Mouse (Mus musculus): ENCODE measurements around the gene Defb48. TPM values are rescaled to one million over a fixed set of nuclear protein-coding genes. Genes with fewer than 3 reads are reported as not detected.
A peak's percentile ranks its signal among the peaks of the same experiment; 100 is the strongest.

Defb48 gene
- polyA plus RNA-seq, 1 experiment from 2014 or later, result not detected

DNA sequence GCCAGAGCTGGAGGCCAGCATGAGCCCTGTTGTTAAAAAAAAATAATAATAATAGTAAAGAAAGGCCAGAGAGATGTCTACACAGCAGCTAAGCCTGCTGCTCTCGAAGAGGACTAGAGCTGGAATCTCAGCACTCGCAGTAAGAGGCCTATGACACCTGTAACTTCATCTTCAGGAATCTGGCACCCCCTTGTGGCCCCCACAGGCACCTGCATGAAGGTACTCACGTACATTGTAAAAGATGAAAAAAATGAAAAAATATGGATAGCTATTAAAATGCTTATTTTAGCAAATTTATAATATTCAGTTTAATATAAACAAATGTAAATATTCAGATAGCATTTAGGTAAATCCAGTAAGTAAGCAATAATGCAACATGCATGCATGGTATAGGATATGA, 44.9 kb downstream of the Defb48 start:
- ATAC-seq (ENCODE audit: low FRiP score), result no peak
- no peaks in the 10 kb centered on the region for H3K9me3 ChIP-seq (ENCODE audit: control insufficient read depth, low read length)
- WGBS, result 97% methylated on average over 3 of the region's 3 CpGs

DNA sequence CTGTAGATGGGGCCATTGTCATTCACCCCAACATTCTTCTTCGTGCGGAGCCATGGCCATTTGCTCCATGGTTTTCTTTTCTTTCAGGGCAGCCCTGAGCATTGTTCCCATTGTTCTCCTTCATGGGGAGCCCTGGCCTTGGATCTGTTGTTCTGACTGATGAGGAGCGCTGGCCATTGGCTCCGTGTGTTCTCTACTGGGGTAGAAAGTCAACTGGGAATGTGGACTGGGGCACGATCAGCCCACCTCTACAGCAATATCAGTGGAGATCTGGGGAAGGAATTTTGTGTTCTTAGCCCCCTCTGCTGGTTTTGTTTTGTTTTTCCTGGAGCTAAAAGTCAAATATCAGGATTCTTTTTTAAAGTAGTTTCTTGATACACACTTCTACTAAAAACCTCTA, 46.6 kb downstream of the Defb48 start:
- 28% methylated on average over 5 of the region's 5 CpGs for WGBS
- peaks cover 10% of the 10 kb centered on the region; the same call in 1 of the 2 replicates for H3K36me3 ChIP-seq (replicated peaks; ENCODE audit: control insufficient read depth, insufficient read depth)
- ATAC-seq (ENCODE audit: low FRiP score) (no peak; the same call in 1 of the 2 replicates), DNase-seq (ENCODE audit: low spot score) (peak; percentile 68)
- H3K27ac ChIP-seq, result no peak overlapping the region
- H3K27me3 ChIP-seq (ENCODE audit: control insufficient read depth, insufficient read depth, low read length), result no peaks in the 10 kb centered on the region
- H3K9ac ChIP-seq, result no peak overlapping the region
- H3K9me3 ChIP-seq (ENCODE audit: control insufficient read depth, low read length), result no peaks in the 10 kb centered on the region
- no peak overlapping the region for H3K4me2 ChIP-seq (replicated peaks)
- H3K4me3 ChIP-seq (replicated peaks; ENCODE audit: low read length), result no peak overlapping the region
- H3K4me1 ChIP-seq (replicated peaks; ENCODE audit: control insufficient read depth, insufficient read depth, low read length), result 0 out of 2 replicates have a peak, but pooled peaks cover 4% of the 10 kb centered on the region

More for the DNA sequence above, 44.9 kb downstream of the Defb48 start:
- H3K4me3 ChIP-seq (replicated peaks; ENCODE audit: low read length), result no peak overlapping the region
- no peak overlapping the region for H3K4me2 ChIP-seq (replicated peaks)
- peaks cover 14% of the 10 kb centered on the region for H3K36me3 ChIP-seq (replicated peaks; ENCODE audit: control insufficient read depth, insufficient read depth)
- no peak overlapping the region for H3K9ac ChIP-seq
- H3K4me1 ChIP-seq (replicated peaks; ENCODE audit: control insufficient read depth, insufficient read depth, low read length), result 0 out of 2 replicates have a peak, but pooled peaks cover 4% of the 10 kb centered on the region
- no peak overlapping the region for H3K27ac ChIP-seq
- H3K27me3 ChIP-seq (ENCODE audit: control insufficient read depth, insufficient read depth, low read length), result no peaks in the 10 kb centered on the region
- no peak for DNase-seq (ENCODE audit: low spot score)

DNA sequence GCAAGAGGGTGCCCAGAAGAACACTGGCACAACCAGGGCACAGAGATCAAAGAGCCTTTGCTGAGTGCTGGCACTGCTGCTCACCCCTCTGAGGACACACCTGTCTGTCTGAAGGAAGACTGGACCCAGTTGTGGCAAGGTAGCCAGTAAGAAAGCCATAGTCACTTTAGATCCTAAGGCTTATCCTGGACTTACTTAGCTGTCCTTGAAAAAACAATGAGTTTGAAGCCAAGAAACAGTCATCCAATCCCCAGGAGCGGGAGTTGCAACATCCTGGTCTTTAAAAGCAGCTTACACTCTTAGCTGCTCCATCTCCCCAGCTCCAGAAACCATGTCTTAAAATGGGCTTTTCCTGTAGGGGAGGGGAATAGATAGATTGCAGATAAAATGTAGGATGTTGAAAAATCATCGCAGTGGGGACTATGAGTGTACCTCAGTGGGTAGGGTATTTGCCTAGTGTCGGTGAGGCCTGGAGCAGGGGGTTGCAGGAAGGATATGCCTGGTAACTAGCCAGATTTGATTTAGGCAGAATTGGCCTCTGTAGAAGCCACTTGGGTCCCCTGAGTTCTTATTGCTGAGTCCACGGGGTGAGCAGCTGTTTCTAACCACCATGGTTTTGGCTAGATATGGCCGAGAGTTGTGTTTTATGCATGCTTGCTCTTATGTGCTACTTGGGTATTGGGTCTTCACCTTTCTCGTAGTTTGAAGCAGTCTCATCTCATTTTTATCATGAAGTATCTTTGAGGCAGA, 47.5 kb downstream of the Defb48 start:
- no peak for ATAC-seq (ENCODE audit: low FRiP score)

DNA sequence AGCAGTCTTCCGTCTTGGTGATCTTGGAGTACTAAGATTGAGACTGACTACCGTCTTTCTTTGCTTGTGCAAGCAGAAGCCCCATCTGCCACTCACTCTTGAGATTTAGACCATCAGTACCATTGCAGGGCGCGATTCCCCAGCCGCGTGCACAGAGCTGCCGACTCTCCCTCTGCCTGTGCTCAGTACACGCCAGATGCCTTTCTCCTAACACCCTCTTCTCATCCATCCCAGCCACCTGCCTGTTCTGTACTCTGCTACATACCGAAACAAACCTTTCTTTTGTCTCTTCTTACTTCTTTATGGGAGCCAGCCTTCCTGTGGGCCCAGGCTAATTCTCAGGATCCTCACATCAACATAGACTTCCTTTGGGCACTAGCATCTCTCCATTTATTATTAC, 48.9 kb downstream of the Defb48 start:
- Histone ChIP-seq H3K27me3 (ENCODE audit: control insufficient read depth, insufficient read depth, low read length) (no peaks in the 10 kb centered on the region), H3K4me2 (replicated peaks) (no peak overlapping the region), H3K4me3 (replicated peaks; ENCODE audit: low read length) (no peak overlapping the region), H3K4me1 (replicated peaks; ENCODE audit: control insufficient read depth, insufficient read depth, low read length) (0 out of 2 replicates have a peak, but pooled peaks cover 4% of the 10 kb centered on the region), H3K9ac (no peak overlapping the region), H3K27ac (no peak overlapping the region), H3K9me3 (ENCODE audit: control insufficient read depth, low read length) (no peaks in the 10 kb centered on the region), H3K36me3 (replicated peaks; ENCODE audit: control insufficient read depth, insufficient read depth) (peaks cover 10% of the 10 kb centered on the region; the same call in 1 of the 2 replicates)
- DNase-seq (ENCODE audit: low spot score) (no peak), ATAC-seq (ENCODE audit: low FRiP score) (no peak)
- WGBS, result 69% methylated on average over 9 of the region's 9 CpGs

More for the DNA sequence above, 47.5 kb downstream of the Defb48 start:
- WGBS, result 90% methylated on average over 6 of the region's 6 CpGs
- H3K9ac ChIP-seq, result no peak overlapping the region
- no peak overlapping the region for H3K4me3 ChIP-seq (replicated peaks; ENCODE audit: low read length)
- peaks cover 10% of the 10 kb centered on the region; the same call in 1 of the 2 replicates for H3K36me3 ChIP-seq (replicated peaks; ENCODE audit: control insufficient read depth, insufficient read depth)
- no peak overlapping the region for H3K4me2 ChIP-seq (replicated peaks)
- no peak for DNase-seq (ENCODE audit: low spot score)
- H3K4me1 ChIP-seq (replicated peaks; ENCODE audit: control insufficient read depth, insufficient read depth, low read length), result 0 out of 2 replicates have a peak, but pooled peaks cover 4% of the 10 kb centered on the region
- H3K27me3 ChIP-seq (ENCODE audit: control insufficient read depth, insufficient read depth, low read length), result no peaks in the 10 kb centered on the region
- H3K9me3 ChIP-seq (ENCODE audit: control insufficient read depth, low read length), result no peaks in the 10 kb centered on the region
- no peak overlapping the region for H3K27ac ChIP-seq

DNA sequence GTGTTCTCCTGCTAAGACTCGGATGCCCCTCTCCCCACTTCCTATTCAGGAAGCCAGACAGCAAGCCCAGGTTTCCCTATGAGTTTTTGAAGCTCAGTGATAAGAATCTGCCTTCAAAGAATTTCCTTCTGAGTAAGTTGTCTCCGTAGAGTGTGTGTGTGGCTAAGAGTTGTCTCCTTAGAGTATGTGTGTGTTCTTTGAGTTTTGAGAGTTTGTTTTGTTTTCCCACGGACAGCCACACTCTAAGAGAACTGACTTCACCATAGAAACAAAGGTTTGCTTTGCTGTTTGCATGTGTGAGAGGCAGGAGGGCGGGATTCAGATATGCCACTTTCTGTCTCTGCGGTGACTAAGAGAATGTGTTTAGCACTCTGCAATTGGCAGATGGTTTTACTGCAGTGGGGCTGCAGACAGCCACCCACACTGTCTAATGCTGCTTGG, 56.2 kb downstream of the Defb48 start:
- no peak for DNase-seq (ENCODE audit: low spot score)
- H3K9ac ChIP-seq, result no peak overlapping the region
- H3K27me3 ChIP-seq (ENCODE audit: control insufficient read depth, insufficient read depth, low read length), result no peaks in the 10 kb centered on the region
- H3K4me2 ChIP-seq (replicated peaks), result no peak overlapping the region
- peak overlapping the region; percentile 11; the same call in 1 of the 2 replicates for H3K27ac ChIP-seq
- H3K9me3 ChIP-seq (ENCODE audit: control insufficient read depth, low read length), result no peaks in the 10 kb centered on the region
- H3K4me1 ChIP-seq (replicated peaks; ENCODE audit: control insufficient read depth, insufficient read depth, low read length), result no peaks in the 10 kb centered on the region
- WGBS, result 75% methylated on average over 5 of the region's 5 CpGs
- no peak overlapping the region for H3K4me3 ChIP-seq (replicated peaks; ENCODE audit: low read length)
- H3K36me3 ChIP-seq (replicated peaks; ENCODE audit: control insufficient read depth, insufficient read depth), result no peaks in the 10 kb centered on the region
- no peak for ATAC-seq (ENCODE audit: low FRiP score)

Other genes with a start within 250 kb of the Defb48 start
- gene Ints6, start 223.3 kb downstream of the Defb48 start, polyA plus RNA-seq (2014; fragmentation: Nextera tagmentation; extraction: Ambion mirVana), result 21.8 and 24.7 TPM in 2 replicates
- gene Wdfy2, start 146.8 kb downstream of the Defb48 start, polyA plus RNA-seq (2014; fragmentation: Nextera tagmentation; extraction: Ambion mirVana), result 11.0 and 12.0 TPM in 2 replicates
- gene Defb47, start 13.6 kb upstream of the Defb48 start, polyA plus RNA-seq (2014; fragmentation: Nextera tagmentation; extraction: Ambion mirVana), result not detected in 2 replicates
- gene Defb43, start 27.3 kb upstream of the Defb48 start, polyA plus RNA-seq (2014; fragmentation: Nextera tagmentation; extraction: Ambion mirVana), result not detected in 2 replicates
- gene Defb42, start 62.5 kb upstream of the Defb48 start, polyA plus RNA-seq (2014; fragmentation: Nextera tagmentation; extraction: Ambion mirVana), result 0.13 TPM in 1 of 2 replicates, not detected in the other
- gene Defb30, start 65.5 kb upstream of the Defb48 start, polyA plus RNA-seq (2014; fragmentation: Nextera tagmentation; extraction: Ambion mirVana), result not detected in 2 replicates